Mouse (Mus musculus) yolk sac, embryonic 10.5 days (tissue): ENCODE data around the gene Cldn17.
A peak's percentile ranks its signal among the peaks of the same experiment; 100 is the strongest.

ENCODE experiments used
- DNase-seq: peaks from one replicate; pipeline ENCODE4 v3.0.0-alpha.2; 2017; ENCODE audit warnings: low spot score

Gene Cldn17

DNA sequence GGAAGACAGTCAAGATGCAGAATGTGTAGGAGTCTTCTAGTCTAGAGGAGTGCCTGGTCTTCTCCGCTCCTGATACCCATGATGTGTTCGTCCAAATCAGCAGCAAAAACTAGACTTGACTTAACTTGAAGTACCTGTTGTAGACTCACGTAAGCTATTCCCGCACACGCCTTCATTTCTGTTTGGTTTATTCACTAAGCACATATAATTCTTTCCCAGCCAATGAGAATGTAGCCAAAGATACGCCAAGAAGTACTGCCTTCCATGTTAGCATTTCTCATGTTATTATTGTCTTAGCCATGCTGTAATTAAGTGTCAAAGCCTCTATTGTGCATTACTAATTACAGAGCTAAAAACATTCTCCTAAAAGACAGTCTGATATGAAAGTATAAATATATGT, at the start of gene Cldn17:
Cldn17 (minus strand) TSS at position 101 of the 400 bp plus-strand sequence.
- no peak for DNase-seq

- DNase-seq: peak; percentile 10
Observed at GRCm38 (mm10) chr16:88542488-88542887, 35.7 kb upstream of the Cldn17 start.

DNA sequence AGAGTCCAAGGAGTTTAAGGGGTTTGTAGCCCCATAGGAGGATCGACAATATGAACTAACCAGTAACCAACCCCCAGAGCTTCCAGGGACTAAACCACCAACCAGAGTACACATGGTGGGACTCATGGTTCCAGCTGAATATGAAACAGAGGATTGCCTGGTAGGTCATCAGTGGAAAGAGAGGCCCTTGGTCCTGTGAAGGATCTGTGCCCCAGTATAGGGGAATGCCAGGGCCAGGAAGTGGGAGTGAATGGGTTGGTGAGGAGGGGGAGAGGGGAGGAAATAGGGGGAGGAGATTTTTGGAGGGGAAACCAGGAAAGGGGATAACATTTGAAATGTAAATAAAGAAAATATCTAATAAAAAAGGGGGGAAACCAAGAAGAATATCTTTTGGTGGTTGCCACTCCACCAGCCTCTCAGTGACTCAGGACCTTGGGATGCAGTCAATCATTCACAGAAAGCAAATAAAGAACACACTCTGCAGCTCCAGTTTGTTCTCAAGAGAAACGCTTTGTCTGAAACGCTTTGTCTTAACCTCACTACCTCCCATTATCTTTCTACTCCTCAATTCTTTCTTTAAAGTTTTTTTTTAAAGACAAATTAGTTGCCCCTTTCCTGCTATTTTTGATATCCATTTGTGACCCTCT, 33.2 kb upstream of the Cldn17 start:
- DNase-seq: peak; percentile 29

GRCm38 (mm10) chr16:88511348-88511747, 4.6 kb upstream of the Cldn17 start:
- no peak for DNase-seq

DNA sequence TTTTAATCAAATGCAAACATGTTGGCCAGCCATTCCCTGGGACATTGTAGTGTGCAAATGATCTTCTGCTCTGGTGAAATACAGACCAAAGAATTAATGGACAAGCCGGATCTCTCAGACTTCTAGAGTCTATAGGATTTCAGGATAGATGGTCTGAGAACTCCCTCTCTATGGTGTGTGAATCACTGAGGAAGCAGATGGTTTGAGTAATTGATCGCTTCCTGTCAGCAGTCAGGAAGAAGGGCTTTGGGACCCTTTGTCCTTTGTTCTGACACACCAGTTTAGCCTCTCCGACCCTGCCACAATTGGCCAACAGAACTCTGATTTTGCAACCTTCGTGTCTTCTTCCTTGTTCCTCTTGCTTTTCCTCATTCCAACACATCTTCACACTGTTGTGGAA, 1.4 kb upstream of the Cldn17 start:
- peak; percentile 1 for DNase-seq

DNA sequence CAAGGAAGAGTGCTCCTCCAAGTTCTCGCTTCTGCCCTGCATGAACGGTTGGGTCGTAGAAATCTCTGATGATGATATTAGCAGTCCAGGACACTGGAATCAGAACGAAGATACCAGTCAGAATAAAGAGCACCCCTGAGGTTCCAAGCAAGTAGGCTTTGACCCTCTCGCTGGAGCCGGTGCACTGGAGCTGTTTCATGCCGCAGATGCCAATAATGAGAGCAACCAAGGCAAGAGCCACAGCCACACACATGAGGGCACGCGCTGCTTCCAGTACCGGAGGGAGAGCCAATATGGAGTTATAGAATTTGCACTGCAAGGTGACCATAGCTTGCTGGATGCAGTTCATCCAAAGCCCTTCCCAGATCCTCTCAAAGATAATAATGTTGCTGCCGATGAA, 440 bp downstream of the Cldn17 start:
- DNase-seq: no peak

DNA sequence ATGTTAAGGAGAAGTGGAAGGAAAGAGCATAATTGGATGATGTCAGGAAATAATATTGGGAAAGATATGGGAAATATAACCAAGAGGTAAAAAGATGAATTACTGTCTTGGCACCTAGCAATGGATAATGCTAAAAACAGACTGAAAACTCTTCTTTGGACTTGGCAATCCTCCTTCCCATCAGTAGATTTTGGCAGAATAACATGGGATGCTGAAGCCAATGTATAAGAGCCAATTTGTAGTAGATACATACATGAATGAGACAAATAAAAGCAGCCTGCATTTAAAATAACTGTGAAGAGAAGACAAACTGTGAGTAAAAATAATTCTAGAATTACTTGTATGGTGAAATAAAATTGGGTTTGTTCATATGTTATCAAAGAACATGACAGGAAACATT, 18.7 kb downstream of the Cldn17 start:
- no peak for DNase-seq

- DNase-seq: no peak
Observed at GRCm38 (mm10) chr16:88480011-88480774, 26.6 kb downstream of the Cldn17 start.

- DNase-seq: no peak
Observed at GRCm38 (mm10) chr16:88463235-88463634, 43.5 kb downstream of the Cldn17 start.
